Mouse (Mus musculus): Measurements from ENCODE around the gene Dab2ip. TPM values are rescaled to one million over a fixed set of nuclear protein-coding genes. Genes with fewer than 3 reads are reported as not detected.

Gene Dab2ip
- polyA plus RNA-seq, 1 experiment from 2014 or later, result 60.0 TPM

GRCm38 (mm10) chr2:35608856-35609255 is 50.8 kb downstream of the Dab2ip start:
- H3K27ac ChIP-seq, result 0 out of 2 replicates have a peak overlapping the region, but pooled peaks have one; percentile 9
- no peaks in the 10 kb centered on the region for H3K36me3 ChIP-seq
- 78% methylated on average over 7 of the region's 7 CpGs for WGBS
- no peak overlapping the region for H3K4me3 ChIP-seq (replicated peaks)
- H3K4me2 ChIP-seq, result no peak overlapping the region
- no peaks in the 10 kb centered on the region for H3K27me3 ChIP-seq (replicated peaks)
- H3K9me3 ChIP-seq, result no peaks in the 10 kb centered on the region
- H3K9ac ChIP-seq, result no peak overlapping the region
- ATAC-seq (ENCODE audit: insufficient read depth, low FRiP score, low read depth), result no peak
- peaks cover 40% of the 10 kb centered on the region for H3K4me1 ChIP-seq

DNA sequence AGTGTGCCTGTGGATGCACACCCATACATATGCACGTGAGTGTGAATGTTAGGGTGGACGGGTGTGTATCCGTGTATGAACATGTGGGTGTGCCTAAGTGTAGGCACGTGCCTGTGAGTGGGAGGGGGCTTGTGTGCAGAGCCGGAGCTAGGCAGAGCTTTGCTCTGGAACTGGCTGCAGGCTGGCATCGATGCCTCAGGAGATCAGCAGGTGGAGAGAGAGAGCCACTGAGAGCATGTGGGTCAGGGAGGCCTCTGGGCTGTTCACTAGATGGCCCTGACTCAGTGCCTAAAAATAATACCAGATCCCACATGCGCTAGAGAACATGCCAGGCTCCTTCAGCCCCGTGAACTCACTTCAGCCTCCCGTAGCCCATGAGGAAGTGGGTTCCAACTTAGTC is 51.3 kb downstream of the Dab2ip start:
- peak; percentile 50 for ATAC-seq (ENCODE audit: insufficient read depth, low FRiP score, low read depth)
- Histone ChIP-seq H3K9ac (no peak overlapping the region), H3K36me3 (no peaks in the 10 kb centered on the region), H3K27me3 (replicated peaks) (no peaks in the 10 kb centered on the region), H3K27ac (0 out of 2 replicates have a peak overlapping the region, but pooled peaks have one; percentile 9), H3K9me3 (no peaks in the 10 kb centered on the region), H3K4me1 (peaks cover 40% of the 10 kb centered on the region), H3K4me3 (replicated peaks) (no peak overlapping the region), H3K4me2 (no peak overlapping the region)
- 48% methylated on average over 9 of the region's 9 CpGs for WGBS

DNA sequence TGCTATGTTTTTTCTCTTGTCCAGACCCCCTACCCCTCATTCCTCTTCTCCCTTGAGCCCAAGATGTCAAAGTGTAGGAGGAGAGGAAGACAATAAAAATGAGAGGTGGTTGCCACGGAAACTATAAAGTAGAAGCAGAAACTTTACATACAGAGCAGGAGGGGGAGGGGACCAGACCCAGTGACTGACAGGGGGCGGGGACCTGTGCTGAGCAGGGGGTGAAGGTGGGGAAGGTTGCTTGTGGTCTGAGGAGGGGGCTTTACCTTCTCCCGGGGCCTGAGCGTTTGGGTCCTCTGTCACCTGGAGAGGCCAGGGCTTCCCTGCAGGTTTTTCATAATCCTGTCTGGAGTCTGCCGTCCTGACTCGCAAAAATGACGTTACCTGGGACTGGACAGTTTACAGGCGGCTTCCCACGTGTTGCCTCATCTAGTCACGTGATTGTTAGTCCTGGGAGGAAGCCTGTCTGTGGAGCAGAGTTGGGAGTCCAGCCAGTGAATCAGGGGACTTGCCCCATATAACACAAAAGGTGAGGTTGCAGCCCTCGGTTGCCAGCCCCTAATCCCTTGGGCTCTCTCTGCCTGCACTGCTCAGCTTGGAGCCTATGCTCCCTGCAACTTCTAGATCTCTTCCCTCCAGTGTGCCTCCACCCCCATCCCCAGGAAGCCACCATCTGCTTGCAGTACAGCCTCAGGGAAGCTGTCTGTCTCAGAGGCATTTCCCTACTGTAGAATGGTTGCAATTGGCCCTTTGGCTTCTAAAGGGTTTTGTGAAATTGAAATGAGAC is 52.3 kb downstream of the Dab2ip start:
- no peak for ATAC-seq (ENCODE audit: insufficient read depth, low FRiP score, low read depth)
- Histone ChIP-seq H3K4me1 (peaks cover 46% of the 10 kb centered on the region), H3K36me3 (no peaks in the 10 kb centered on the region), H3K27me3 (replicated peaks) (no peaks in the 10 kb centered on the region), H3K27ac (no peak overlapping the region), H3K9ac (no peak overlapping the region), H3K4me2 (peak overlapping the region; percentile 33), H3K4me3 (replicated peaks) (no peak overlapping the region), H3K9me3 (no peaks in the 10 kb centered on the region)
- 13% methylated on average over 11 of the region's 11 CpGs for WGBS

GRCm38 (mm10) chr2:35610976-35611375 is 52.9 kb downstream of the Dab2ip start:
- H3K4me2 ChIP-seq, result no peak overlapping the region
- ATAC-seq (ENCODE audit: insufficient read depth, low FRiP score, low read depth), result no peak
- 81% methylated on average over 7 of the region's 7 CpGs for WGBS

GRCm38 (mm10) chr2:35611645-35612044 is 53.6 kb downstream of the Dab2ip start:
- Histone ChIP-seq H3K4me1 (peaks cover 59% of the 10 kb centered on the region), H3K9ac (no peak overlapping the region), H3K9me3 (no peaks in the 10 kb centered on the region), H3K4me3 (replicated peaks) (no peak overlapping the region), H3K27ac (no peak overlapping the region), H3K36me3 (no peaks in the 10 kb centered on the region), H3K4me2 (no peak overlapping the region), H3K27me3 (replicated peaks) (no peaks in the 10 kb centered on the region)
- no peak for ATAC-seq (ENCODE audit: insufficient read depth, low FRiP score, low read depth)
- 89% methylated on average over 4 of the region's 4 CpGs for WGBS

More at GRCm38 (mm10) chr2:35610976-35611375, 52.9 kb downstream of the Dab2ip start:
- Histone ChIP-seq H3K27me3 (replicated peaks) (no peaks in the 10 kb centered on the region), H3K9me3 (no peaks in the 10 kb centered on the region), H3K9ac (no peak overlapping the region), H3K4me1 (peaks cover 52% of the 10 kb centered on the region), H3K36me3 (no peaks in the 10 kb centered on the region), H3K4me3 (replicated peaks) (no peak overlapping the region), H3K27ac (no peak overlapping the region)

GRCm38 (mm10) chr2:35612297-35612696 is 54.2 kb downstream of the Dab2ip start:
- H3K9ac ChIP-seq, result no peak overlapping the region
- ATAC-seq (ENCODE audit: insufficient read depth, low FRiP score, low read depth), result no peak
- no peak overlapping the region for H3K4me2 ChIP-seq
- no peaks in the 10 kb centered on the region for H3K27me3 ChIP-seq (replicated peaks)
- H3K4me3 ChIP-seq (replicated peaks), result no peak overlapping the region
- no peaks in the 10 kb centered on the region for H3K9me3 ChIP-seq
- H3K36me3 ChIP-seq, result no peaks in the 10 kb centered on the region
- WGBS, result 75% methylated on average over 7 of the region's 7 CpGs
- peaks cover 64% of the 10 kb centered on the region for H3K4me1 ChIP-seq
- no peak overlapping the region for H3K27ac ChIP-seq

- Histone ChIP-seq H3K9ac (no peak overlapping the region), H3K27ac (peak overlapping the region; percentile 65), H3K27me3 (replicated peaks) (no peaks in the 10 kb centered on the region), H3K4me3 (replicated peaks) (no peak overlapping the region), H3K9me3 (no peaks in the 10 kb centered on the region), H3K4me2 (no peak overlapping the region), H3K4me1 (peaks cover 74% of the 10 kb centered on the region), H3K36me3 (no peaks in the 10 kb centered on the region)
- ATAC-seq (ENCODE audit: insufficient read depth, low FRiP score, low read depth), result no peak
- WGBS, result 38% methylated on average over 3 of the region's 3 CpGs
Observed at GRCm38 (mm10) chr2:35613946-35614353, 55.9 kb downstream of the Dab2ip start.

- H3K9ac ChIP-seq, result no peak overlapping the region
- ATAC-seq (ENCODE audit: insufficient read depth, low FRiP score, low read depth), result no peak
- H3K4me3 ChIP-seq (replicated peaks), result no peak overlapping the region
- H3K9me3 ChIP-seq, result no peaks in the 10 kb centered on the region
- peaks cover 74% of the 10 kb centered on the region for H3K4me1 ChIP-seq
- peak overlapping the region; percentile 46 for H3K27ac ChIP-seq
- H3K4me2 ChIP-seq, result no peak overlapping the region
- 58% methylated on average over 3 of the region's 3 CpGs for WGBS
- H3K36me3 ChIP-seq, result no peaks in the 10 kb centered on the region
- H3K27me3 ChIP-seq (replicated peaks), result no peaks in the 10 kb centered on the region
Observed at GRCm38 (mm10) chr2:35614411-35614810, 56.3 kb downstream of the Dab2ip start.

DNA sequence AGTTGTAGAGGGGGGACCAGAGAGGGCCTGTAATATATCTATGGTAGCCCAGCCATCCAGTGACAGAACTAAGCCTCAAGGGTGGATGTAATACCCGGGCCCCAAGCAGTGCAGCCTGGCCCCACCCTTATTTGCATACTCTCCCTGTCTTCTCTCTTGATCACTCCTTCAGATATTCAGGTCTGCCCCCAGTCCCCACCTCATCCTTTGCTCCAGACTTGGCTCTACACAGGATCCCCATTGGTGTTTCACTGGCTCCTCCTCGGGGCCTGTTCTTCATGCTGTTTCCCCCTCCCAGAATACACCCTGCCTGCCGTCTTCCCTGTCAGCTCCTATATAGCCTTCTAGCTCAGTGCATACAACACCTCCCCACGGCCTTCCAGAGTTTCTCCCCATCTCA is 57.3 kb downstream of the Dab2ip start:
- 35% methylated on average over 4 of the region's 4 CpGs for WGBS
- Histone ChIP-seq H3K27ac (no peak overlapping the region), H3K4me1 (peaks cover 74% of the 10 kb centered on the region), H3K4me2 (no peak overlapping the region), H3K36me3 (no peaks in the 10 kb centered on the region), H3K9ac (no peak overlapping the region), H3K27me3 (replicated peaks) (no peaks in the 10 kb centered on the region), H3K9me3 (no peaks in the 10 kb centered on the region), H3K4me3 (replicated peaks) (no peak overlapping the region)
- no peak for ATAC-seq (ENCODE audit: insufficient read depth, low FRiP score, low read depth)

- 57% methylated on average over 2 of the region's 2 CpGs for WGBS
Observed at GRCm38 (mm10) chr2:35615977-35616376, 57.9 kb downstream of the Dab2ip start.

GRCm38 (mm10) chr2:35616891-35617658 is 59.0 kb downstream of the Dab2ip start:
- WGBS, result 59% methylated on average over 6 of the region's 6 CpGs
- Histone ChIP-seq H3K4me1 (peaks cover 77% of the 10 kb centered on the region), H3K27me3 (replicated peaks) (no peaks in the 10 kb centered on the region), H3K4me3 (replicated peaks) (no peak overlapping the region), H3K4me2 (no peak overlapping the region), H3K36me3 (no peaks in the 10 kb centered on the region), H3K27ac (peak overlapping the region; percentile 61), H3K9me3 (no peaks in the 10 kb centered on the region), H3K9ac (no peak overlapping the region)
- ATAC-seq (ENCODE audit: insufficient read depth, low FRiP score, low read depth), result peak; percentile 23; the same call in 1 of the 2 replicates

More at GRCm38 (mm10) chr2:35615977-35616376, 57.9 kb downstream of the Dab2ip start:
- Histone ChIP-seq H3K9ac (no peak overlapping the region), H3K4me1 (peaks cover 74% of the 10 kb centered on the region), H3K4me2 (no peak overlapping the region), H3K9me3 (no peaks in the 10 kb centered on the region), H3K27ac (no peak overlapping the region; the same call in 1 of the 2 replicates), H3K27me3 (replicated peaks) (no peaks in the 10 kb centered on the region), H3K4me3 (replicated peaks) (no peak overlapping the region), H3K36me3 (no peaks in the 10 kb centered on the region)
- no peak for ATAC-seq (ENCODE audit: insufficient read depth, low FRiP score, low read depth)

- Histone ChIP-seq H3K9me3 (no peaks in the 10 kb centered on the region), H3K4me1 (peaks cover 70% of the 10 kb centered on the region), H3K4me3 (replicated peaks) (no peak overlapping the region), H3K36me3 (no peaks in the 10 kb centered on the region), H3K4me2 (no peak overlapping the region), H3K9ac (no peak overlapping the region), H3K27ac (peak overlapping the region; percentile 72), H3K27me3 (replicated peaks) (no peaks in the 10 kb centered on the region)
- WGBS, result 65% methylated on average over 7 of the region's 7 CpGs
- no peak for ATAC-seq (ENCODE audit: insufficient read depth, low FRiP score, low read depth)
Observed at GRCm38 (mm10) chr2:35618981-35619380, 60.9 kb downstream of the Dab2ip start.
